Mouse (Mus musculus): ENCODE measurements around the gene Ttc19. TPM values are rescaled to one million over a fixed set of nuclear protein-coding genes. Genes with fewer than 3 reads are reported as not detected.

Ttc19 gene
- total RNA-seq, 2 experiments from 2014 or later: 37.4 to 50.1 TPM

DNA sequence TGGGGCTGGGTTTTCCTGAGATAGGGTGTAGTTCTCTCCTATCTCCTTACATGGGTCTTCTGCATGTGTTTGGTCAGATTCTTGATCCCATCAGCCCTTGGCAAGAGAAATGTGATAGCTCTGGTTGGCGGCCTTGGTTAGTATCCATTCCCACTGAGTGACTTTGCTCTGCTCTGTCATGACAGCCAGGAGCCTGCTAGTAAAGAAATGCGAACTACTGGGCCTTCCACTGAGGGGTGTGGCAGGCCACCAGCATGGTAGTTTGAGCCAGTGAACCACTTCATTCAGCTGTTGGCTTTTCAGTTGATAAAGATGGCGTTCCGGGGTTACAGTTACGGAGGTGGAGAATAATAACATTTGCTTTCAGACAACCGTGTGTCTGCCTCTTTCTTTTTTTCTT, 17.6 kb downstream of the Ttc19 start:
- peak; percentile 57 for DNase-seq
- no peak for TF ChIP-seq CTCF (IDR thresholded peaks at IDR 0.05)
- Histone ChIP-seq H3K27ac (peak overlapping the region; percentile 62), H3K4me3 (no peak overlapping the region)
- intact Hi-C loops (cut with DNase I): no loop called here

DNA sequence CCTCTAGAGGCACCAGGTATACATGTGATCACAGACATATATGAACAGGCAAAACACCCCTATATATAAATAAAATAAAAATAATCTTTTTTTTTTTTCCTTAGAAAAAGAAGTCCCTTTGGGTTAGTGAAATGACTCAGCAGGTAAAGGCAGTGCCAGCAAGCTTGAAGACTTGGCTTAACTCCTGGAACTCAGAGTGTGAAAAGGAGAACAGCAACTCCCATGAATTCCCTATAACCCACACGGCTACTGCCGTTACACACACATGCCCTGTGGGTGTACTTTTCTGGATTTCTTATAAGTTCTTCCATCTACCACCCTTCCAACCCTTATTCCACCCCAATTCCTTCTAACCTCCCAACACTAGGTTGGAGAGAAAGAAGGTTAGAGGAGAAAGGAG, 24.6 kb downstream of the Ttc19 start:
- TF ChIP-seq CTCF (IDR thresholded peaks at IDR 0.05): no peak
- no peak overlapping the region for H3K4me3 ChIP-seq
- no peak for DNase-seq
- intact Hi-C loops (cut with DNase I): loop anchor here (5.0 kb wide), 1 partner anchor 51 kb away; no protein-coding TSS in a partner anchor
- no peak overlapping the region for H3K27ac ChIP-seq

DNA sequence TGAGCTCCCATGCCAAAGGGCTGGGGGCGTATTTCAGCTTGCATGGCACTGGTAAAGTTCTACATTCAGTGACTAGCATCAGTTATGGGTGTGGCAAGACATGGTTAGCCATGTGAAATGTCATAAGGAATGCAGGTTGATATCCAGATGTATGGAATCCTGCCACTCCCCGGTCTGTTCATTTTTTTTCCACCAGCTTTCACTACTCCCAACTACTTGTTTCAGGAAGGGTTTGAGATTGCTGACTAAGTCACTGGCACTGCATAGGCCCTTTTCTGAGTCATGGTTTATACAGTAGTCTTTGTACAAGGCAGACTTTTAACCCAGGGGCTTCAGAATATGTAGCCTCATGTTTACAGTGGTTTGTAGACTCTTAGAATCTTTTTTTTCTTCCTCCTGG, 28.0 kb downstream of the Ttc19 start:
- no peak overlapping the region for H3K27ac ChIP-seq
- H3K4me3 ChIP-seq: no peak overlapping the region
- no peak for TF ChIP-seq CTCF (IDR thresholded peaks at IDR 0.05)
- intact Hi-C loops (cut with DNase I): loop anchor here (5.0 kb wide), 1 partner anchor 48 kb away; no protein-coding TSS in a partner anchor
- DNase-seq: no peak

- no peak for TF ChIP-seq CTCF (IDR thresholded peaks at IDR 0.05)
- no peak for DNase-seq
- Histone ChIP-seq H3K27ac (no peak overlapping the region), H3K4me3 (no peak overlapping the region)
- intact Hi-C loops (cut with DNase I): no loop called here
Measured at GRCm38 (mm10) chr11:62314984-62315383, 33.7 kb downstream of the Ttc19 start.

DNA sequence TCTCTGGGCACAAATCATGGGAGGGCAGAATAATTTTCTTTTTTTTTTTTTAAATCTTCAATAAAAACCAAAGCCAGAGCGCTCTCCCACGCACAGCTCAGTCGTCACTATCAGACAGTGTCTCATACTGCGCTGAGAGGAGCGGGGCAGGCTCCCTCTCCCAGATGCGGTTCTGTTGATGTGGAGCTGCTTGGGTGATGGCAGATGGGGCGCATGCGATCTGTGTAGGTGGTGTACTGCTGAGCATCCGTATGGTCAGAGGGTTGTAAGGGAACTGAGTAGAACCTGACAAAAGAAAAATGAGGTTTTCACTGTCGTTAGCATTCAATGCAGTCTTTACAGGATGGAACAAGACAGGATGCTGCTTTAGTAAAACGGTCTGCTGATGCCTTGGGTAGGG, 36.5 kb downstream of the Ttc19 start:
- DNase-seq: no peak
- no peak for TF ChIP-seq CTCF (IDR thresholded peaks at IDR 0.05)
- Histone ChIP-seq H3K27ac (no peak overlapping the region), H3K4me3 (no peak overlapping the region)
- intact Hi-C loops (cut with DNase I): no loop called here

- intact Hi-C loops (cut with DNase I): no loop called here
- no peak for DNase-seq
- no peak for TF ChIP-seq CTCF (IDR thresholded peaks at IDR 0.05)
- Histone ChIP-seq H3K4me3 (no peak overlapping the region), H3K27ac (no peak overlapping the region)
Measured at GRCm38 (mm10) chr11:62320097-62320496, 38.8 kb downstream of the Ttc19 start.

DNA sequence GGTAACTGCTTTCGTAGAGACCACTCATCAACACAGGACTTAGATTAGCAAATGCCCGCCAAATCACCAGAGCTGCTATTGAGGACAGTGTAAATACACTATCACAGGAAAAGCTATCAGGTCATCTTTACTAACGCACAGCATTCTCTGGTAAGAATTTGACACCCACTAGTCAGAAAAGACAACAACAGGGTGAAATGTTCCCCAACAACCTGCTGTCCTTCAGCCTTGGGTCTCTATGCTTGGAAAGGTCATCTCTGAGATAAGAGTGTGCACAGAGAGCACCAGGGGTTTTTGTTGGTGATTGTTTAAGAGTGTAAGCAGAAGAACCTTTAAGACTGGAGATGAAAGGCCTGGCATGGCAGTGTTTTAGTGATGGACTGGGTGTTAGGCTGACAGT, 42.4 kb downstream of the Ttc19 start:
- no peak for DNase-seq
- Histone ChIP-seq H3K4me3 (no peak overlapping the region), H3K27ac (no peak overlapping the region)
- TF ChIP-seq CTCF (IDR thresholded peaks at IDR 0.05): no peak
- intact Hi-C loops (cut with DNase I): no loop called here

DNA sequence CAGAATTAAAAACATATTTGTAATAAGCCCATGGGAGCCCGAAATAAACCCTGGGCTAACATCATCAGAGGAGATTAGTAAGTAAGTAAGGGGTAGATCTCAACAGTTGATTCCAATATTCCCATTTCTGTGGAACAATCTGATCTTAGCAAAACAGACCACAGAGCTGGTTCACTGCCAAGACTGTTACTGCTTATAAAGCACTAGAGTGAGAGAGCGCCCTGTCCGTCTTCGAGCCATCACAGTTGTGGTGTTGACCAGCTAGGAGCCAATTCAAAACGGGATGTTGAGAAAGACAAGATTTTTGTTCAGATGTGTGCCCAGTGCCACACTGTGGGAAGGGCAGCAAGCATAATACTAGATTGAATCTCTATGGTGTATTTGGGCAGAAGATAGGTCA, 49.9 kb downstream of the Ttc19 start:
- TF ChIP-seq CTCF (IDR thresholded peaks at IDR 0.05): no peak
- Histone ChIP-seq H3K4me3 (no peak overlapping the region), H3K27ac (no peak overlapping the region)
- intact Hi-C loops (cut with DNase I): loop anchor here (5.0 kb wide), 1 partner anchor 56 kb away; no protein-coding TSS in a partner anchor
- DNase-seq: peak; percentile 25

DNA sequence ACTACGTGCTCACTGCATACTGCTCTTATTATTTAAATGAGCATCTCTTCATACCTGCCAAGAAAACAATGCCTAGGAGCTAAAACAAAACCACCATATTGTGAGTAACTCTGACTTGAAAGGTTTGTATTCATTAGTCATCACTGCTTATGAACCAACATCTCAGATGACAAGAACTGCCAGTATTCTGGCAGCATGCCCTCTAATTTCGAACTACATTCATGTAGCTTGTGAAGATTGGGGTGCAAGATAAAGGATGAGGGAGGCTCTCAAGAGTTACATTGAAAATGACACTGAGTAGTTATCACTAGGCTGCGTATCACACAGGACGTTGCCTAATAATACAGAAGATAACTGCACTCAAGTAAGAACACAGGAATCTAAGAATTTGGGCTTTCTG, 51.0 kb downstream of the Ttc19 start:
- no peak for TF ChIP-seq CTCF (IDR thresholded peaks at IDR 0.05)
- intact Hi-C loops (cut with DNase I): loop anchor here (5.0 kb wide), 1 partner anchor 55 kb away; no protein-coding TSS in a partner anchor

DNA sequence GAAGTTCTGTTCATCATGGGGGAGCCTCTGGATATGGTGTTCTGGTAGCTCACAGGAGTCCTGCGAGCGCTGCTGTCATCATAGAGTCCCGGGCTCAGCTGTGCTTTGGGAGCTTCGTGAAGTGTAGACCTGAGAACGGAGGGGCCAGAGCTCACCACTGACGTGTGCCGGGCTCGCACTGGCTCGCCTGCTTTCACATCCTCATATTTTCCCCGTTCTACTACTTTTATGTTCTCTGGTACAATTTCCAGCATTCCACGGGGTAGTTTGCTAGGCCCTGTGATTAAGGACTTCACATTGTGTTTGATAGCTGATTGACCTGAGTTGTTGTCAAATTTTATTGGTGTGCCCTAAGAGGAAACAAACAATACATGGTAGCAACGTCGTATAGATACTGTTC, 61.7 kb downstream of the Ttc19 start:
- no peak for DNase-seq
- H3K4me3 ChIP-seq: no peak overlapping the region
- intact Hi-C loops (cut with DNase I): no loop called here
- no peak overlapping the region for H3K27ac ChIP-seq
- TF ChIP-seq CTCF (IDR thresholded peaks at IDR 0.05): no peak

More for the DNA sequence above, 51.0 kb downstream of the Ttc19 start:
- no peak overlapping the region for H3K27ac ChIP-seq
- no peak for DNase-seq
- H3K4me3 ChIP-seq: no peak overlapping the region

DNA sequence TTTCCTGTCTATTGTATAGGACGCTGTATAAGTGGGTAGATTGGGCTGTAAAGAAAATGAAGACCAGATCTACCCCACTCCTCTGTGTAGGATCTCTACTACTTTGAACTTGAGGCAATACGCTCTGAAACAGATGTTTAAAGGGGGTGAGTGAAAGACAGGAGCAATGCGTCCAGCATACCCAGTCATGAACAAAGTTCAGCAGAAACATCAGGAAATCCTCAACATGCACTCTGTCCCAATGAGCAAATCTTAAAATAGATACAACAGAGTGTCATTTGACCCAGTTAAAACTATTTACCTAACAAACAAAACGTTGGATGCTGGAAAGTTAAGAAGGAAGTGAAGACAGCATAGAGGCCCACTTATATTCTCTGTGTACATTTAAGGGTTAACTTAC, 70.7 kb downstream of the Ttc19 start:
- H3K27ac ChIP-seq: no peak overlapping the region
- H3K4me3 ChIP-seq: no peak overlapping the region
- DNase-seq: no peak
- intact Hi-C loops (cut with DNase I): no loop called here
- no peak for TF ChIP-seq CTCF (IDR thresholded peaks at IDR 0.05)

- no peak overlapping the region for H3K4me3 ChIP-seq
- H3K27ac ChIP-seq: no peak overlapping the region
- TF ChIP-seq CTCF (IDR thresholded peaks at IDR 0.05): no peak
- intact Hi-C loops (cut with DNase I): loop anchor here (5.0 kb wide), 1 partner anchor 48 kb away; no protein-coding TSS in a partner anchor
- no peak for DNase-seq
Measured at GRCm38 (mm10) chr11:62355216-62355615, 73.9 kb downstream of the Ttc19 start.

DNA sequence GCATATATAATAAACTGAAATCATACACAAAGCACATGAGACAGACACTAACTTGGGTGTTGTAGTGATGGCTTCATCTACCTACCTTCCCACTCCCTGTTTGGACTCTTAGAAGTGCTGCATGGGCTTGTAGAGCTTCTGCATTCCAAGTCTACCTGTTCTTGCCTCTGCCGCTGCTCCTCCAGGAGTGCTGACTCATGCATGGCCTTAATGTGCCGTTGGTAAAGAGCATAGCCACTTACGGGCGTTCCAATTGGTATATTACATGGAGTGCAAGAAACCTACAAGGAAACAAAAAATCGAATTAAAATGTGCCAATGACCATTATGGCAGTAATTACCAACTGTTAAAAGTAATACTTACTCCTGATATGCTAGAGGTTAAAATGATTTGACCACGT, 85.6 kb downstream of the Ttc19 start:
- intact Hi-C loops (cut with DNase I): no loop called here
- no peak for DNase-seq
- TF ChIP-seq CTCF (IDR thresholded peaks at IDR 0.05): no peak

GRCm38 (mm10) chr11:62369924-62370323, 88.7 kb downstream of the Ttc19 start:
- intact Hi-C loops (cut with DNase I): no loop called here
- H3K4me3 ChIP-seq: no peak overlapping the region
- DNase-seq: no peak
- H3K27ac ChIP-seq: no peak overlapping the region
- TF ChIP-seq CTCF (IDR thresholded peaks at IDR 0.05): no peak

More for the DNA sequence above, 85.6 kb downstream of the Ttc19 start:
- Histone ChIP-seq H3K4me3 (no peak overlapping the region), H3K27ac (no peak overlapping the region)

Data from gastrocnemius, adult 2 months (tissue).